Mouse (Mus musculus) gastrocnemius, postnatal 10 days (tissue): Measurements from ENCODE around the gene Repin1. TPM values are rescaled to one million over a fixed set of nuclear protein-coding genes. Genes with fewer than 3 reads are reported as not detected.

Source experiments
- DNase-seq: peaks from one replicate; pipeline ENCODE4 v3.0.0; 2021; ENCODE audit warnings: mixed read lengths
- total RNA-seq, 2 experiments: library from RNA; stranded (reverse); gene quantifications; 2 replicates each; pipeline ENCODE4 v1.2.3; 2021

The Repin1 gene
- total RNA-seq, 2 experiments from 2014 or later: 18.5 to 25.2 TPM

DNA sequence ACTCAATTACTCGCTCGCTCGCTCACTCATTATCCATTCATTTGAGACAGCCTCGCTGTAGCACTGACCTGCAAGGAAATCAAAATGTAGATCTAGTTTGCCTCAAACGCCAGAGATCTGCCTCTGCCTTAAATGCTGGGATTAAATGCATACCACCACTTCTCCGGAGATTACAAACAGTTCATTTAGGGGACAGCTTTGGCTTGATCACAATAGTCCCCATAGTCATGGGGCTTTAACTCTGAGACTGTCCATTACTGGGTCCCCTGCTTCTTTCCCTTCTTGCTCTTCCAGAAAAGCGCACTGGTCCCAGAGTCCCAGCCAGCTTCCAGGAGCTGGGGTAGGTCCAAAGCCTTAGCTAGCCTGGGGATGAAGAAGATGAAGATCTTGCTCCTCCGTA, 32.8 kb downstream of the Repin1 start, which contains the start of gene AI854703:
Gene AI854703 (plus strand): TSS at position 301 of the 400 bp plus-strand sequence.
- no peak for DNase-seq

DNA sequence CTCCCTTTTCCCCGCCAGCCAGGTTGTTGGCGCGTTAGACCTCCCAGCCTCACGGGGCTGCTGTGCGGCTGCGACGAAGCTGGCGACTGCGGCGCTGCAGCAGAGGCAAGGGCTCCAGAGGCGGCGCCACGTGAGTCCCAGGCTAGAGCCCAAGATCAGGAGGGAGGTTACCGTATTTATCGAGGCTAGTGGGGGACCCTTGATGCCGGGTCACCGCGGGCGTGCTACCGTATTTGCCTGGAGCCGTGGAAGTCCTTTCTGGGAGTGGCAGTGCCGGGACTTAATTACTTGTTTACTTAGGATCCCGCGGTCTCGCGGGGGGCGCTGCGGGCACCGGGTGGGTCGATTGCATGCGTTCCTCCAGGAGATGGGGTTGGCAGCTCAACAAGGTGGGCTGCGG, 33.3 kb downstream of the Repin1 start:
- peak; percentile 54 for DNase-seq

DNA sequence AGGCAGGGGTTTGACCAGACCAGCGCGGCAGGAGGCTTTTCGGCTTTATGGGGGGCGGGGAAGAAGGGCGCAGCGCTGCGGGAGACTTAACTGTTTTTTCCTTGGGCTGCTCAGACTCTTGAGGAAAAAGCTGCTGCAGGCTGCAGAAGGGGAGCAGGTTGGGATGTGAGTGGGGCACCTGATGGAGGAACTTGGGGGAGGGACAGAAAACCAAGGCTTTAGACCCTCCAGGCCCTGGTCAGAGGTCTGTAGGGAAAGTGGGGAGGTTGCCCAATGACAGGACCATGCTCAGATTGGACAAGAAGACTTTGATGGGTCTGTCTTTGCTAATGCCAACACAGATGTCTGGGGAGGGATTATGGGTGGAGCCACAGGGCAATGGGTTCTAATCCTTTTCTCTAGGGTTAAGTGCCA, 33.8 kb downstream of the Repin1 start:
- no peak for DNase-seq

DNA sequence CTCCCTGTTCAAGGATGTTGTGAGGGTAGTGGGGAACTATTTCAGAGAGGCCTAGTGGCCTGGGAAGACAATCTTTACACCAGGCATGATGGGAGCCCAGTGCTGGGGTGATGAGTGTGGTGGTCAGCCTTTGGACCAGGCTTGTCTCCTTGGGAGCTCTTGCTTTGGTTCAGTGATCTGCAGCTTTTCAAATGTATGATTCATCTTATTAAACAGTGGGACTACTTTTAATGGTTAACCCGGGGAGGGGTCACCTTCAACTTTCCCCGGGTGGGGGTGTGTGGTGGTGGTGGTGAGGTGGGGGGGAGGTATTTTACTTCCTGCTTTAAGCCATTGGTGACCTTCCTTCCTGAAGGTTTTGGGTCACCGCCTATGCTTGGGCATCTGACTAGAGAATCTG, 34.7 kb downstream of the Repin1 start:
- DNase-seq: no peak

DNA sequence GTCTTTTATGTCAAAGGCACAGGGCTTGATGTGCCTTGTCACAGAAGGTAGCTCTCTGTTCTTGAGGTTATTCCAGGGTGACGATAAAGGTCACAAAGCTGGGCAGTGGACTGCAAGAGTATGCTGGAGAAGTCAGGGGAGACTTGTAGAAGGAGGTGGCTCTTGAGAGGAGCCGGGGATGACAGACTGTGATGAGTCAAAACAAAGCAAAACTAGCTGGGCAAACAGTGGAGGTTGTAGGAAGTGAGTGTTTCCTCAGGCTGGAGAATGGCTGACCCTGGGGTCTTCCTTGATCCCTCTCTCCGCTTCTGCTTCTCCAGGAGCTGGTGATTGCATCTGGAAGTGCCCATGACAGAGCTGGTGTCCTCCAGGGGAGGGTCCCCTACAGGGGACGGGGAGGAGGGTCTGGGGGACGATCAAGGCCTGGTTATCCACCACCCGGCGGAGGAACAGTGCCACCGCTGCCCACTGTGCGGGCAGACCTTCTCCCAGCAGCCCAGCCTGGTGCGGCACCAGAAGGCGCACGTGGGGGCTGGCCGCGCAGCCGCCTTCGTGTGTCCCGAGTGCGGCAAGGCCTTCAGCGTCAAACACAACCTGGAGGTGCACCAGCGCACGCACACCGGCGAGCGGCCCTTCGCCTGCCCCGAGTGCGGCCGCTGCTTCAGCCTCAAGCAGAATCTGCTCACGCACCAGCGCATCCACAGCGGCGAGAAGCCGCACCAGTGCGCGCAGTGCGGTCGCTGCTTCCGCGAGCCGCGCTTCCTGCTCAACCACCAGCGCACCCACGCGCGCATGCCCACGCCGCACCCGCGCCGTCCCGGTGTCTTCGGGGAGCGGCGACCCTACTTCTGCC, 35.4 kb downstream of the Repin1 start:
- no peak for DNase-seq

DNA sequence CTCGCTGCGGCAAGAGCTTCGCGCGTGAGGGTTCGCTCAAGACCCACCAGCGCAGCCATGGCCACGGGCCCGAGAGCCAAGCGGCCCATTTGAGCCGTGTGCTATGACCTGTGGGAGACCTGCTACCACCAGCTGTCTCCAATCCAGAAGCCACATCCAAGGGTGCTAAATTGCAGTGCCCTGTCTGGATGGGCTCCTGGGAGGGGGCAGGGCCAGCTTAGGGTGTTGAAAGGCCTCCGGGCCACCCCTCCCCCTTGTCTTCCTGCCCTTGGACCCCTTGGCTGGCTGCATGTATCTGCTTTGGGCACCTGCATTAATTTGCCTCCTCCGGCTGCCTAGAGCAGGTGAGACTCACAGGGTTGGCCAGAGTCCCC, 36.0 kb downstream of the Repin1 start:
- DNase-seq: no peak

DNA sequence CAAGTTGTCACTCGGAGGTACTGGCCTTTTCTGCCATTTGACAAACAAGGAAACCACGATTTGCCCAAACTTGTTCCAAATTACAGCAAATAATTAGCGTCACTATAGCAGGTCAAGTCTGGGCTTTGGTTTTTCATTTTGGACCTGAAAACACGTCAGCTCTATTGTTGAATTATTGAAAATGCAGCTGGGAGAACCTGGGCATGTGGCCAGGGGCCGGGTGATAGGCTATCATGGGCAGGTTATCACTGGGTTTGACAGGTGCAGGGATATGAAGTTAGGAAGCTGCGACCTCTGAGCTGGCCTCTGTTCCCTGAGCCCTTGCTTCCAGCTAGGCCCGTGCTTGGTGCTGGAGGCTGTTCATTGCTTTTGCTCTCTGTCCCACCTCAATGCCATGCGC, 37.1 kb downstream of the Repin1 start:
- DNase-seq: no peak

DNA sequence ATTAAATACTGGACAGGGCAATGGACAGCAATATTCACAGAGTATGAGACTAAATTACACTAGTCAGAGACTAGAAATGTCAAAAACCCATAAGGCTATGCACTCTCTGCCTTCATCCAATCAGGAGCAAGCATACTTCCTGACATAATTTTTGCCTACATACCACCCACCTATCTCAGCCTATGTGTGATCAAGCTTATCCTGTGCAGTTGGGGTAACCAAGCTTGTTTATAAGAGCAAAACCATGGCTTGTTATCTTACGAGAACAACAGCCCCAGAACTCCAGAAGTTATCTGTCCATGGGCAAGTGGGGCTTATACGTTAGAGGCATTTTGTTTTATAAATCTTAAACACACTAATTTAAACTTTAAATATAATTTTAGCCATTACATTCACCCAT, 41.4 kb downstream of the Repin1 start:
- no peak for DNase-seq

DNA sequence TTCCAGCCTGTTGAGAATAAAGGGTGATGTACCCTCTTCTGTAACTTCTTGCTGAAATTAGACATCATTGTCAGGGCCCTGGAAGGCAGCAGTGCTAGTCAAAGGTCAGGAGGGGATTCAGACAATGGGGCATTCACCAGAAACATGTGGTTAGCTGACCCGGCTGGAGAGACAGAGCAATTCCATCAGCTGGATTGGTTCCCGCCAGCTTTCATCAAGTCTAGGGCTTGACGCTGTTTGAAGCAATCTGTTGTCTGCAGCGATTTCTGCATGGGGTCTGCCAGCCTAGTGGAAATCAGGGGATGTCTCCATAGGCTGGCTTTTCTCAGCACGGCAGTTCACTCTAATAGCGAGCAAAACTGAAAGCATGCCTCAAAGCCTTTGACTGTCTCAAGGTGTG, 42.8 kb downstream of the Repin1 start:
- no peak for DNase-seq

DNA sequence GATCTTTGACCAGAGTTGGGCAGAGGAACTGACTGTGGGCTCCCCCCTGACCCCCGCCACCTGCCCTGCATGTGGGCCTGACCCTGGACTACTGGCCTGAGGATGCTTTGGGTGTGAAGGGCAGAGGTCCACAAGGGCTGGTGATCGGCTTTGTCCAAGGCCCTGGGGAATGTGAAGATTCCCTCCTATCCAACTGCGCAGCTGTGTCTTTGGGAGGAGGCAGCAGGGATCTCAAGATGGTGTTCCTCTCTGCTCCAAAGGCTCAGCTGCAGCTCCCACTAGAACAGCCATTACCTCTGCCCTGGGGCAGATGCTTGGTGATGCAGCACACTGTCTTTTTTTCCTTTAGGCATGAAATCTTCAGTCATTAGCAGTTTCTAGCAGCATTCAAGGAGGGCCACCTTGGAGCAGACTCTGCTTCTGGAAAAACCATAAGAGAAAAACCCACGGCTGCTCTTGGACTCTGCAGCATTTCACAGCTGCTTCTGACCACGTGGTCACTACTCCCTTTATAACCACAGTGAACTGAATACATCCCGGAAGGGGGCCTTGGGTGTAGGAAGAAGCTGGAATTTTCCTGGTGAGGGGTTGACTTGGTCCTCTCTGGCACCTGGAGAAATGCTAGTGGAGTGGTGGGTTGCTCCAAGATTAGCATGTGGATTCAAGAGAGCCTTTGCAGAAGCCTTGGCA, 44.3 kb downstream of the Repin1 start:
- DNase-seq: no peak

DNA sequence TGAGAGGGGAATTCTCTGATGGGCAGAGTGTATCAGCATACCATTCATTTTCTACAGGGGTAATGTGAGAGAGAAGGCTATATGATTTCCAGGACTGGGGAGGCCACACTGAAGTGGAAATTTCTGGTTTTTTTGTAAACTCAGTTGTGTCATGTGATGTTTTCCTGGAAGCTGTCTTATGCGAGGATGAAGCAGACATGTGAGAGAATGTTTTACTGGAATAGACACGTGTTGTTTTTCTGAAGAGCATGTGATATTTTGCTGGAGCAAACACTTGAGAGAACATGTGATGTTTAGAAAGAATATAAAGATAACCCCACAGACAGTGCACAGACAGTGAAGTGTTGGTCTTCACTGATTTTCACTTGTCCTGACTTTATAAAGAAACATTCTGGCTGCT, 44.9 kb downstream of the Repin1 start:
- DNase-seq: no peak

DNA sequence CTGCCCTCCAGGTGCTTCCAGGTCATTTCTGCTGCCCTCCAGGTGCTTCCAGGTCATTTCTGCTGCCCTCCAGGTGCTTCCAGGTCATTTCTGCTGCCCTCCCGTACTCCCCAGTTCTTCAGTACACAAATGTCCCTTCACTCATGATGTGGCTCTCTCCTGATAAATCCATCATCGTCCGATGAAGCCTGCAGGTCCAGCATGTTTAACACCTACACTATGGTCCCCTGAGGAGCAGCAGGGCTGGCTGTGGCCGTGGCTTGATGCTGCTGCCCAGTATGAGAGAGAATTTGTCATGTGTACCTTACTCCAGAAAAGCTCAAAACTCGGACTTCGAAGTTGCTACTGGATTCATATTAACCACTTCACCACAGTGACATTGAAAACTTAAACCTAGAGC, 47.7 kb downstream of the Repin1 start:
- DNase-seq: no peak

DNA sequence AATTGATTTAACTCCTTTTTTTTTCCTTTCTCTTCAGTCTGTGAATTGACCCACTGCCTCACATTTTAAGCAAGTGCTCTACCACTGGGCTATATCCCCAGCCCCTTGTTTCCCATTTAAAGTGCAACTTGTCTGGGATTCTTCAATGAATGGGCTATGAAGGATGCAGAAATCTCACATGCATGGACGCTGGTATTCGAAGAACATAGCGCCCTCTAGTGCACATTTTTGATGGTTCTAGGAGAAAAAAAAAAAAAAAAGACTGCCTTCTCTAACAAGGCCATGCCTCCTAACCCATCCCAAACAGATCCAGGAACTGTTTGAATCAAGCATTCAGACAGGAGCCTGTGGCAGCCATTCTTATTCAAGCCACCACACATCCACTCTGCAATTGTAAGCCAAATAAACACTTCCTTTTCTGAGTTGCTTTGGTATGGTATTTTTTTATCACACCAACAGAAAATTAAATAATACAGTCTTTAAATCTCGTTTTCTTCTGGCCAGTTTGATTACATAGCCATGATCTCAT, 49.1 kb downstream of the Repin1 start:
- no peak for DNase-seq

DNA sequence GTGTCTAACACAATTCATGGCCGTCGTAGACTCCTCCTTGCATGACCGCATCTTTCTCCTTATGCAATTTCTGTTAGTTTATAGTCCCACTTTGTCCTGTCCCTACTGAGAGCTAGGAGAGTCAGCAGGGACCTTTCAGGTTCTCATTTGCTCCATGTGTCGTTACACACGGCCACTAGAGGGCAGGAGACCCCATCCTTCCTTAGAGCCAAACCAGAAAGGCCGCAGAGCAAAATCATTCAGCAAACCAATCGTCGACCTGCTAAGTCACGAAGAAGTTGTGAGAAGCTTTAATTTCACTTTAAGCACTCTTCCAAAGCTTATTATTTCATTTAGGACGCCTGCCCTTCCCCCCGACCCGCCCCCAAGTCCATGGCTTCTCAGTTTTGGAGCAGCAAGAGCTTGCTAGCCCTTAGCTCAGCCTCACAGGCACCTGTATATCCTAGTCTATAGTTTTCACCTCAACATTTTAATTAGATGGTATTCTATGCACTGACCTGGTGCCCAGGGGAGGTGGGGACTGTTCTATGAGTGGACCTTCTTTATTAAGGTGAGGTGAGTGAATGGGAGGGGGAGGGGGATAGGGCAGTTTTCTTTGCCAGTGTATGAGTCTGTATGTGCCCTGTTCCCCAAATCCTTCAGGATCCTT, 52.1 kb downstream of the Repin1 start:
- DNase-seq: peak; percentile 62

DNA sequence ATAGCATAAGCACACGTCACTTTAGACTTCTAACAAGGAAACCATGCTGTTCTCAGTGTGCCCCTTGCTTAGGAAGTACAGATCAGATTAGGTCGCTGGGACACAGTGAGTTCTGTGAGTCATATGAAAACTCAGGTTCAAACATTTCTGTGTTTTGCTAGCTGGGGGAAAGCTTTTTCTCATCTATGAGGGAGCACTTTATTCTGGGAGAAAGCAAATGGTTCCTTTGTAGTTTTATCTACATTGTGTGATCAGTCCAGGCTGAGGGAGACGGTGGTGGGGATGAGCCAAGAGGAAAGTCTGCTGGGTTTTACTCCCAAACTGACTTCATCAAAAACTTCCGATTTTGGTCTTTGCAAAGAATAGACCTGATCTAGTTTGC, 52.6 kb downstream of the Repin1 start:
- DNase-seq: no peak

DNA sequence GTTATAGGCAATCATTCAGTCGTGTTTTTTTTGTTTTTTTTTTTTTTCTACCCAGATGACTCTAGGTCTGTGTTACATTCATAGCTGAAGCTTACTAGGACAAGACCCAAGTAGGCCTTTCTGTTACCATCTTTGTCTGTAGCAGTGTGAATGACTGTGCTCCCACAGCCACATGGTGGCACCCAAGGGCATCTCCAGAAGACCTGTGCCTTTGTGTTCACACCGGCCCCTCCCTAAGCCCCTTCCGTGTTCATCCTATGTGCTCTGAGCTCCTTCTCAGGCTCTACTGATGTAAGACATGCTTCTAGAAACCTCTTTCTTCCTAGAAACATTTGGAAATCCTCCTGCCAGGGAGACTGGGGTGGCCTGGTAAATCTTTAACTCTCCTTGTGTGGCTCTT, 53.3 kb downstream of the Repin1 start, which contains the start of gene Gimap8:
Gene Gimap8 (plus strand): TSS at position 240 of the 400 bp plus-strand sequence.
- DNase-seq: no peak

DNA sequence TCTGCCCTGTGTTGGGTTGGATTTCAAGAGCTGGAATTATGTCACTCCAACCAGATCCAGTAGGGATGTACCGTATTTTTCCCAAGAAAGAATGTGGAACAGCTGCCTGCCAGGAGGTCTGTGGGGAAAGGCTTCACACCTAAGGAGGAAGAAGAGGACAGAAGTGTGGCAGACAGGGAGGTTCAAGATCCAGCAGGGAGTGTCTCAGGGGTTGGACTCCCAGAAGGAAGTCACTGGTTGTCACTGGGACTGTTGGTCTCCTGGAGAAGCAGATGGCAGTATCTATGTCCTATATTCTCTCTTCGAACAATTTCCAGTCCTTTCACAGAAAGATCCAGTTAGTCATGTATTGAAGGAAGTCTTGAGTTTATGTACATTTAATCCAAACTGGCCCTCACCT, 53.9 kb downstream of the Repin1 start:
- no peak for DNase-seq

Other genes starting within 250 kb of the Repin1 start
- 10 to 100 TPM; 12.3 to 16.1 TPM for gene Krba1, start 198.3 kb upstream of the Repin1 start, total RNA-seq
- gene Zfp467, start 148.1 kb upstream of the Repin1 start, total RNA-seq: 10 to 100 TPM; 17.6 to 20.1 TPM
- gene Sspo, start 145.7 kb upstream of the Repin1 start, total RNA-seq: under 1 TPM; 0.16 to 0.27 TPM
- 10 to 100 TPM; 42.3 to 47.3 TPM for gene Atp6v0e2, start 56.3 kb upstream of the Repin1 start, total RNA-seq
- 10 to 100 TPM; 11.9 to 14.1 TPM for gene Lrrc61, start 39.1 kb upstream of the Repin1 start, total RNA-seq
- gene Rarres2, start 21.1 kb upstream of the Repin1 start, total RNA-seq: 10 to 100 TPM; 40.1 to 47.0 TPM
- not detected for gene Gm45021, start 4.3 kb upstream of the Repin1 start, total RNA-seq
- 1 to 10 TPM in 1 of 2 experiments, not detected in 1; 5.4 TPM for gene Gm44965, start 58 bp downstream of the Repin1 start, total RNA-seq
- gene Zfp775, start 8.2 kb downstream of the Repin1 start, total RNA-seq: 1 to 10 TPM; 5.1 TPM
- under 1 TPM; 0.36 to 0.47 TPM for gene AI854703, start 32.9 kb downstream of the Repin1 start, total RNA-seq
- 1 to 10 TPM; 4.0 to 7.4 TPM for gene Gimap8, start 53.4 kb downstream of the Repin1 start, total RNA-seq
- gene Gimap9, start 82.2 kb downstream of the Repin1 start, total RNA-seq: 1 to 10 TPM; 2.2 to 2.3 TPM
- 10 to 100 TPM; 13.5 to 16.5 TPM for gene Gimap4, start 90.7 kb downstream of the Repin1 start, total RNA-seq
- 10 to 100 TPM; 24.2 to 29.4 TPM for gene Gimap6, start 114.3 kb downstream of the Repin1 start, total RNA-seq
- gene Gm28053, start 124.7 kb downstream of the Repin1 start, total RNA-seq: 1 to 10 TPM; 2.1 to 5.2 TPM
- gene Gimap7, start 124.7 kb downstream of the Repin1 start, total RNA-seq: not detected
- 1 to 10 TPM; 7.9 to 9.1 TPM for gene Gimap1, start 145.2 kb downstream of the Repin1 start, total RNA-seq
- 1 to 10 TPM; 4.9 to 7.4 TPM for gene Gimap5, start 152.3 kb downstream of the Repin1 start, total RNA-seq
- gene Gimap3, start 177.0 kb downstream of the Repin1 start, total RNA-seq: under 1 TPM; 0.16 to 0.20 TPM
- 10 to 100 TPM; 10.8 to 15.2 TPM for gene Tmem176a, start 247.0 kb downstream of the Repin1 start, total RNA-seq
- 10 to 100 TPM; 32.9 to 45.7 TPM for gene Tmem176b, start 247.6 kb downstream of the Repin1 start, total RNA-seq